Mouse (Mus musculus): ENCODE data around the gene Gale. TPM values are rescaled to one million over a fixed set of nuclear protein-coding genes. Genes with fewer than 3 reads are reported as not detected.
"Not testable (repeated sequence)": the region's sequence is repeated elsewhere in the genome, so short reads cannot be mapped to it uniquely, and the experiment has no call there.

Gene Gale
- total RNA-seq, 2 experiments from 2014 or later = 26.9 to 29.0 TPM

DNA sequence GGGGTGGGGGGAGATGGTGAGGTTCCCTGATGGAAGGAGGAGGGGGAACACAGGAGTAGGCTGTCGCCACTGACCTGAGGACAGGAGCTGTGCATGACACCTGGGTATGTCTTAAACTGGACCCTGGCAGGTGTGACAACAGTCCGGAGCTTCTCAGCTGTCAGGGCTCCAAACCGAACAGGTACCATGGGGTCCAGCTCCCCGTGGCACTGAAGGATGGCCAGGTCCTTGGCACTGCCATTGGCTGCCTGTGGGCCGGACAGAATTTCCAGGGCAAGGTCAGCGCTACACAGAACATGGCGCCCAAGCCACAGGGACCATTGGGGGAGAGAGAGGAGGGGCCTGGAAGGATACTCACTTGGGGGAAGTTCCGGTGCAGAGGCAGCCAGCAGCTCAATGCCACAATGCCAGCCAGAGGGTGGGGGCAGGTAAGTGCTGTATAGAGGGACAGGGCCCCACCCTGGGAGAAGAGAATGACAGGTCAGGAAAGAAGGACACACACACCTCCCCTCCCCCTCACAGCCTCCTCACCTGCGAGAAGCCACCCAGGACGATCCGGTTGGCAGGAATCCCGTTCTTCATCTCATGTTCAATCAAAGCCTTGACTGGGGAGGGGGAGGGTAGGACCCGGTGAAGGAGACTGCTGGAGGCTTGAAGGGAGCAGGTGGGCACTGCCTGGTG lies 5.7 kb downstream of the Gale start:
- no peak for DNase-seq (ENCODE audit: low spot score in 2 of 2)

- DNase-seq (ENCODE audit: low spot score in 2 of 2) = no peak
These were observed 7.1 kb downstream of the Gale start for GRCm38 (mm10) chr4:135970585-135970984.

DNA sequence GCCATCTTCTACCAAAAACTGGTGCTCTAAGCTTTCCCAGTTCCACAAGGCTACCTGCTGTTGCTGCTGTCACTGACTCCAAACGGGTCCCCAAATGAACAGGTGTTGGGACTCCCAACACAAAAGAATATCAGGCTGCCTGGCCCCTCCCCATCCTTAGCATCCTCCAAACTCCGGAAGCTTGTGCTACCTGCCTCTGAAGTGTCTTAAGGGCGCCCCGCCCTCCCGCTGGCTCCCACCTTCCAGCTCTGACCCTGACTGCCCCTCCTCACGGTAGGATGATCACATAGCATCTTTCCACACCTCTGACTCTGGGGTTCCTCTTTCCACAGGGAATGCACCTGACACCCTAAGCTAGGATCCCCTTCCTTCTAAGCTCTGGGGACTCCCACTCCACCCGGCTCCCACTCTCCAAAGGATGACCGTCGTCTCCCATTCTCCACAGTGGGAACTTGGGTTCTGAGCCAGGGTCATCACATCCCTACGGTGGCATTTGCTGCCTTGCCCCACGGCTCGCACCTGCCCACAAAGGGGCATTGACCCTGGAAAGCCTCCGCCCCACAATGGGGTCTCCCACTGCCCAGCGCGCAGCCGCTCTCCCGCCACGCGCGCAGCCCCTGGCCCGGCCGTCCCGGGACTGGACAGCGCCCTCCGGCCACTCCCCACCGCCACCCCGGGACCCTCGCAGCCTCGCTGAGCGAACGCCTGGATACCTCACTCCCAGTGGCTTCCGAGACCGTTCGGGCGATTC lies 8.5 kb downstream of the Gale start:
- no peak for DNase-seq (ENCODE audit: low spot score in 2 of 2)

DNA sequence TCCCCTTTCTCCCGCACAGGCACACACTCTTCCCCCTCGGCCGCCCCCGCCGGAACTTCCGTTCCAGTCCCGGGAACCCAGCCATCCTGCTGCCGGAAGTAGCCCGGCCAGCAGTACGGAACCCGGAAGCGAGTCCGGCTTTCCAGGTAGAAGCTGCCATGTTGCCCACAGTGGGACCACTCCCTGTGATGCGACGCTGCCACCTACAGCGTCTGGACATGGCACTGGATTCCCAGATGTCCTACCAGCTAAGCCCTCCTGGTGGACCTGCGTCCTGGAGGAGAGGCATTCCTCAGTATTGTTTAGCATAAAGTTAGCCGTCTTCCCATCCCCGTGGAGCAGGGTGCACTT lies 9.0 kb downstream of the Gale start, which contains the start of gene Lypla2:
Gene Lypla2, minus strand, starts transcription at position 71 of the 351 bp plus-strand sequence.
- peak; percentile 87 to 91 for DNase-seq (ENCODE audit: low spot score in 2 of 2)

DNA sequence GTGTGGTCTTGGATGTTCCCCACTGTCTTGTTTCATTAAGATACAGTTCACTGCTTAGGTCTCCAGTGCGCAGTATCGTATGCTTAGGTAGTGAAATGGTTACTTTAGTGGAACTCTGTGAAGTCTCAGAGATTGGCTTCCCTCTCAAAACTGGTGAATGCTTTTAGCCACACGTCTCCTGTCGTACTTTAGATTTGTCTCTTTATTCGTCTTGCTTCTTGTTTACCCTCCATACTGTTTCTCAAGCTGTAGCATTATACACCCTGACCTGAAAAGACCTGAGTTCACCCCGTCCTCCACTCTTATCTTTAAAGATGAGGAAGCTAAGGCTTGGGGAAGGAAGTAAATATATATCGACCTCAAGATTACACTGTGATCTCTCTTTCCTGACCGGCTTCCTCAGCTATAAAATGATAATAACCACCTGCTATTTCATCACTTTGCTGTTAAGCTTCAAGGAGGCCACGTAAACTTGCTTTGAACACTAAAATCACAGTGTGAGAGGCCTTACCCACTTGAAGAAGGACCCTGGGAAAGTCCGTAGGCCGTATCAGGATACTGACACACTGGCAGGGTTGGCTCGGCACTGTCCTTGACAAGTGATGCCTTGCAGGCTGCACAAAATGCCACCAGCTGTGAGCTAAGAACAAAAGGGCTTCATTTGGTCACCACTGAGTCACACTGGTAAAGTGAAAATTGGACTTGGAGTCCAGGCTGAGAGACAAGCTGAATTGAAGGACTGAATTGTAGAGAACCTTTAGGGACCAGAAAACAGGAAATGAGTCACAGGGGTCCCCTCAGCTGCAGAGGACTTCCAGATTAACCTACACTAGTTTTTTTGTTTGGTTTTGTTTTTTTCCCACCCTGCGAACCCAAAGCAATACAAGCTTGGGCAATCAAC lies 9.6 kb downstream of the Gale start:
- no peak for DNase-seq (ENCODE audit: low spot score in 2 of 2)

DNA sequence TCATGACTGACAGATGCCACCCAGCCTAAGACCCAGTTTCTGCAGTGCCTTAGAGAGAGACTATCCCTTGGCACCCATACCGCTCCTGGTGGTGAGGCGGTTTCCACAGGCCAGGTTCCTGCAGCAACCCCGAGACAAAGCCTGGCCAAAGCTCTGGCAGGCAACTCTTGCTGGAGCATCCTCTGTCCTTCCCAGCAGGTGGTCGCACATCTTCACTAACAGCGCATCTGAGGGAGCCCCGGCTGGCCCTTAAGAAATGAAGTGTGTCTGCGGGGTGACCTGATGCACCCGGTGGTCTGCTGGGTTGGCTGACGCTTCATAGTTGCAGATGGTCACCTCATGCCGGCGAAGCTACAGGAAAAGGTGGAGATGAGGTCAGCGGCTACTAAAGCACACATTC lies 12.6 kb downstream of the Gale start:
- no peak for DNase-seq (ENCODE audit: low spot score in 2 of 2)

- DNase-seq (ENCODE audit: low spot score in 2 of 2) = not testable (repeated sequence)
These were observed 16.7 kb downstream of the Gale start for GRCm38 (mm10) chr4:135980223-135980622.

GRCm38 (mm10) chr4:135981524-135982063 lies 18.1 kb downstream of the Gale start:
- peak in 1 of 2 experiments; percentile 93 for DNase-seq (ENCODE audit: low spot score in 2 of 2)

DNA sequence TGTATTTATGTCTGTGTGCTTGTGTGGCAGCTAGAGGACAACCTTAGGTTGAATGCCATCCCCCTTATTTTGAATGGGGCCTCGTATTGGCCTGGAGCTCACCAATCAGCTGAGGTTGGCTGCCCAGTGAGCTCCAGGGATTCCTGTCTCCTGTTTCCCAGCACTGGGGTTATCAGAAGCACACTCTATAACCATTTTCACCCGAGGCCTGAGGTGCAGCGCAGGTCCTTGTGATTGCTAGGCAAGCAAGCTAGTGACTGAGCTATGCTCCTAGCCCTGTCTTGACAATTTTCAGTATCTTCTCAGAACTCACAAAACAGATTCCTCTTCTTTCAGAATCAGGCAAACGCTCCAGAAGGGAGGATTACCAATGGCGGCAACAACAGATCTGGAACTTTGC lies 21.0 kb downstream of the Gale start:
- DNase-seq (ENCODE audit: low spot score in 2 of 2) = no peak

- no peak for DNase-seq (ENCODE audit: low spot score in 2 of 2)
These were observed 21.7 kb downstream of the Gale start for GRCm38 (mm10) chr4:135985193-135985592.

DNA sequence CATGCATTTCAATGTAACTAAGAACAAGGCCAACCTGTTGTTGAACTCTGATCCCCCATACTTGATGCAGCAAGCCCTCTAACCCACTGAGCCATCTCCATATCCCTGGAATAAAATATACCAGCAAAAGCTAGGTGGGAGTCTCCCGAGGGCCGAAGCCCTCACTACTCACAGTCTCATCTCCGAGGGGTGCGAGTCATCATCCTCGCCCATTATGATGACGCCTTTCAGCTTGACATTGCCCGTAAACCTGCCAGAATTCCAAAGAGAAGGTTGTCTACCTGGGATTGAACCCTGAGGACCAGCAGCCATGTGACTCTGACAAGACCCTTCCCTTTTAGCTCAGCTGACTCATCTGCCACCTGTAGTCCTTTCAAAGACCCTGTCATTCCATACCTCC lies 22.2 kb downstream of the Gale start:
- DNase-seq (ENCODE audit: low spot score in 2 of 2) = no peak

- DNase-seq (ENCODE audit: low spot score in 2 of 2) = no peak
These were observed 22.9 kb downstream of the Gale start for GRCm38 (mm10) chr4:135986301-135986942.

GRCm38 (mm10) chr4:135986943-135987710 lies 23.6 kb downstream of the Gale start, which contains the start of gene Pithd1:
Pithd1 (minus strand) TSS chr4:135987264.
- DNase-seq (ENCODE audit: low spot score in 2 of 2) = peak; percentile 93

DNA sequence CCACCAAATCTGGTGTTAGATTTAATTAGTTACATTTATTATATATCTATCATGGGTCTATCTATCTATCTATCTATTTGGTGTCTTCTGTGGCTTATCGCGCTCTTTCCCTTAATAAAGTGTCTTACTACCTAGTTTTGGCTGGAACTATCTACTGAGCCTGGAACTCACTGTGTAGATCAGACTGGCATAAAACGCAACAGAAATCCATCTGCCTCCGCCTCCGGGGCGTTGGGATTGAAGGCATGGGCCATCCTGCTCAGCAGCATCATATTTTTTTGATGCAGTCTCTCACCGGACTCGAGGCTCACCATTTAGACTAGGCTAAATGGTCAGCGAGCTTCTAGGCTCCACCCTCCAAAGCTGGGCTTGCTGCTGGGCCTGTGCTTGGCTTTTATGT lies 24.2 kb downstream of the Gale start:
- DNase-seq (ENCODE audit: low spot score in 2 of 2) = no peak

GRCm38 (mm10) chr4:135993941-135994340 lies 30.4 kb downstream of the Gale start:
- no peak for DNase-seq (ENCODE audit: low spot score in 2 of 2)

DNA sequence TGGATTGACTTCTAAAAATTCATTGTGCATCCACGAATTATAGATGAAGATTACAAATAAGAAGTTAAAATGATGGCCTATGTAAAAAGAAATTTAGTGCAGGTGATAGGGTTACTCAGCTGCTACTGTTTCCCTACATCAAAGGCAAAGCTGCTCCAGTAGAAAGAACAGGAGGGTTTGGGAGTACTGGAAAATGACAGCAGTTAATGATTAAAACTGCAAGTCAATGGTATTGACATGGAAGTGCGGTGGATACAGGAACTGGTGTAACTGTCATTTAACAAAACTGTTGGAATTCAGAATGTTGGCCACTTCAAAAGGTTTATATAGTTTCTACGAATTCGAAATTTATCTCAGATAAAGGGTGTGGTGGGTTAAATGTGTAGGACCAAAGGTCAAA lies 31.6 kb downstream of the Gale start:
- DNase-seq (ENCODE audit: low spot score in 2 of 2) = no peak

DNA sequence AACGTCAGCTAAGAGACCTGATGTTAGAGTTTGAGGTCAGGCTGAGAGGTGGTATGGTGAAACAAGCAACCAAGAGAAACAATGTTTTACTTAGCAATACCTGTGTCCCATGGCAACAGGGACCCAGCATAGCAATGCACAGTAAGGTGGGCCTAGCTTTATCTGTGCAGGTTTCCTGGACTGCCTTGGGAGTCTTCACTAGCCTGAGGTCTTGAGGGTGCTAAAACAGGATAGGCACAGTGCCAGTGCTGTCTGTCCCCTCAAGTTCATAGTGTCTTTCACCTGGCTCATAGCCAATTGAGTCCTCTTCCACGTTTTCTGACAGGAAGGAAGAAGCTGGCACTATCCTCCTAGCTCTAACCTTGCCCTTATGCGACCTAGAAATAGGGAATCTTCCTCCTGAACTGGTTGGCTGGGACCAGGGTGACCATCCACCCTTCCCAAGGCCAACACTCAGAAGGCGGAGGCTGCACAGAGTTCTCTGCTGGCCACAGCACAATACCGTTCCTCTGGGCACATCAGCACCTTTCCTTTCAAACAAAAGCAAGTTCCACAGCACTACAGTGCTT lies 40.7 kb downstream of the Gale start:
- no peak for DNase-seq (ENCODE audit: low spot score in 2 of 2)

DNA sequence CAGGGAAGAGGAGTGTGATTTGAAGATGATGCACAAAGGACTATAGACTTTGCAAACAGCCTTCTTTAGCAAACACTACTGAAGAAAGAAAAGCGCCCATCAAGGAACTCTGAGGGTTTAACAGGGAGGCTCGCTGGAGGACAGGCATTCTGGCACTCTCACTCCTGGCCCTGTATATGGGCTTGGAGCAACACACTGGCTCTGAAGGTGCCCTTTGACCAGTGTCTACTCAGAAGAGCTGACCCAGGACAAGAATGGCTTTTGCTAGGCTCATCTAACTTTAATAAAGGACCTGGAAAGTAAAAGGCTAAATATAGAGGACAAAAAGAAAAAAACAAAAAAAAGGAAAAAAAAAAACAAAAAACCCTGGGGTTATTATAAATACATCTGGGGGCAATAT lies 41.4 kb downstream of the Gale start:
- DNase-seq (ENCODE audit: low spot score in 2 of 2) = no peak

DNA sequence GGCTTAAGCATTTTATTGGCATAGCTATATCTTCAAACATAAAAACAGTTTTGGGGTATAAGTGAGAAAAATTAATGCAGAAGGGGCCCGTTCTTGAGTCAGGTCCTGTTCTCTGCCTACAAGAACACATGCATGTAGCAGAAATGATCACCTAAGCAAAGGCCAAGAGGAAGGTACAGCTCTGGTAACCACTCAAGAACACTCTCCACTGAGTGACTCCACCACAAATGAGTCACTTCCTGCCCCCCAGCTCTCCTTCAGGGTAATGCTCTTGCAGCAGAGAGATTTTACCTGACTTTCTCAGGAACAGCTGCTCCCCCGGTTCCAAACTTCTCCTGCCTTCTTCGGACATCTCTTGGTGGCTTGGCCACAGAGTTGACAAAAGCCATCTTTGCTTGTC lies 43.3 kb downstream of the Gale start:
- DNase-seq (ENCODE audit: low spot score in 2 of 2) = no peak

All from layer of hippocampus, postnatal 14 days (tissue).